Mouse (Mus musculus) CD4-positive naive resting alpha-beta T cell, adult 76 days (primary cell): ENCODE measurements around the gene Ptpra. TPM values are rescaled to one million over a fixed set of nuclear protein-coding genes. Genes with fewer than 3 reads are reported as not detected.

Experiments used
- total RNA-seq: library from RNA; stranded (reverse); gene quantifications from one replicate; pipeline ENCODE4 v1.2.4, GENCODE M21; 2023

The Ptpra gene
- total RNA-seq, result 132 TPM

GRCm38 (mm10) chr2:130449794-130450433, at the start of gene Ptpra:
Gene Ptpra (plus strand): TSS chr2:130450278.

GRCm38 (mm10) chr2:130404939-130405338, 45.1 kb upstream of the Ptpra start, which contains the start of the genes Gm28372 and 1700020A23Rik:
Gene Gm28372 (plus strand): TSS chr2:130405239.
Gene 1700020A23Rik (plus strand): TSS chr2:130405259.

GRCm38 (mm10) chr2:130406178-130406577, 43.9 kb upstream of the Ptpra start, which contains the start of gene Tmem239:
Gene Tmem239 (plus strand): TSS chr2:130406478.

GRCm38 (mm10) chr2:130424126-130424853, 25.8 kb upstream of the Ptpra start, which contains the start of the genes Vps16 and Pced1a:
Gene Vps16 (plus strand): TSS chr2:130424339.
Gene Pced1a (minus strand): TSS chr2:130424701.

GRCm38 (mm10) chr2:130563212-130564055, 113.4 kb downstream of the Ptpra start, which contains the start of gene Mrps26:
Gene Mrps26 (plus strand): TSS chr2:130563742.

GRCm38 (mm10) chr2:130575873-130576272, 125.8 kb downstream of the Ptpra start, which contains the start of gene Oxt:
Gene Oxt (plus strand): TSS chr2:130576173.

GRCm38 (mm10) chr2:130582552-130582951, 132.5 kb downstream of the Ptpra start, which contains the start of gene Avp:
Gene Avp (minus strand): TSS chr2:130582554.

Other genes with a start within 250 kb of the Ptpra start
- gene Nop56, start 175.8 kb upstream of the Ptpra start, total RNA-seq, result 365 TPM
- gene Idh3b, start 165.7 kb upstream of the Ptpra start, total RNA-seq, result 104 TPM
- not detected for gene Ebf4, start 155.1 kb upstream of the Ptpra start, total RNA-seq
- 0.35 TPM for gene Cpxm1, start 52.7 kb upstream of the Ptpra start, total RNA-seq
- not detected for gene Gm28372, start 45.0 kb upstream of the Ptpra start, total RNA-seq
- not detected for gene 1700020A23Rik, start 45.0 kb upstream of the Ptpra start, total RNA-seq
- gene Tmem239, start 43.8 kb upstream of the Ptpra start, total RNA-seq, result not detected
- 129 TPM for gene Vps16, start 25.9 kb upstream of the Ptpra start, total RNA-seq
- 21.5 TPM for gene Pced1a, start 25.6 kb upstream of the Ptpra start, total RNA-seq
- 52.1 TPM for gene Mrps26, start 113.5 kb downstream of the Ptpra start, total RNA-seq
- not detected for gene Oxt, start 125.9 kb downstream of the Ptpra start, total RNA-seq
- not detected for gene Avp, start 132.3 kb downstream of the Ptpra start, total RNA-seq
- 4.5 TPM for gene Fastkd5, start 179.7 kb downstream of the Ptpra start, total RNA-seq
- 2.7 TPM for gene Ubox5, start 179.8 kb downstream of the Ptpra start, total RNA-seq
- 5.4 TPM for gene Lzts3, start 192.5 kb downstream of the Ptpra start, total RNA-seq
- 146 TPM for gene Ddrgk1, start 214.4 kb downstream of the Ptpra start, total RNA-seq
- gene Itpa, start 217.3 kb downstream of the Ptpra start, total RNA-seq, result 10.3 TPM
- gene Slc4a11, start 247.2 kb downstream of the Ptpra start, total RNA-seq, result 1.1 TPM